Mouse (Mus musculus): ENCODE measurements around the gene Rfxap. TPM values are rescaled to one million over a fixed set of nuclear protein-coding genes. Genes with fewer than 3 reads are reported as not detected.

Rfxap gene
- polyA plus RNA-seq, 1 experiment from 2014 or later: 25.0 TPM

Other genes starting within 250 kb of the Rfxap start
- 58.3 and 60.7 TPM in 2 replicates for gene Supt20, start 115.0 kb downstream of the Rfxap start, polyA plus RNA-seq (2015; fragmentation: Nextera tagmentation; extraction: Ambion mirVana)
- 0.26 TPM in 1 of 2 replicates, not detected in the other for gene Gm21958, start 93.4 kb downstream of the Rfxap start, polyA plus RNA-seq (2015; fragmentation: Nextera tagmentation; extraction: Ambion mirVana)
- gene Exosc8, start 72.4 kb downstream of the Rfxap start, polyA plus RNA-seq (2015; fragmentation: Nextera tagmentation; extraction: Ambion mirVana): 61.5 and 73.6 TPM in 2 replicates
- gene Alg5, start 72.3 kb downstream of the Rfxap start, polyA plus RNA-seq (2015; fragmentation: Nextera tagmentation; extraction: Ambion mirVana): 32.9 and 34.5 TPM in 2 replicates
- gene Smad9, start 52.2 kb downstream of the Rfxap start, polyA plus RNA-seq (2015; fragmentation: Nextera tagmentation; extraction: Ambion mirVana): 0.63 and 0.86 TPM in 2 replicates
- 0.10 TPM in 2 replicates for gene Sertm1, start 108.1 kb upstream of the Rfxap start, polyA plus RNA-seq (2015; fragmentation: Nextera tagmentation; extraction: Ambion mirVana)
- 1.2 and 1.4 TPM in 2 replicates for gene Ccna1, start 247.7 kb upstream of the Rfxap start, polyA plus RNA-seq (2015; fragmentation: Nextera tagmentation; extraction: Ambion mirVana)